8 mouse cellular contexts compared by ENCODE assay signal in genomic region chr7:45524841-45525621, GRCm38 (mm10). TPM values are rescaled to one million over a fixed set of nuclear protein-coding genes. Genes with fewer than 3 reads are reported as not detected.
A peak's percentile ranks its signal among the peaks of the same experiment; 100 is the strongest.
DNase-seq lines count a peak whose midpoint lies in the region; ATAC-seq and TF ChIP-seq lines count a peak whose summit lies in the region.

No protein-coding gene starts in this region.

- peak overlapping the region; percentile 62 for H3K4me3 ChIP-seq in thymus, adult 2 months (ENCODE audit: control insufficient read depth, insufficient read depth, low read length)
- H3K4me3 ChIP-seq in cortical plate, adult 2 months (ENCODE audit: insufficient read depth, low read length): peak overlapping the region; percentile 78
- peak overlapping the region; percentile 76 for H3K4me3 ChIP-seq in heart, postnatal 0 days (ENCODE audit: low read depth, low read length)
- H3K4me3 ChIP-seq in limb, embryonic 11.5 days (ENCODE audit: low read depth, low read length): peak overlapping the region; percentile 85
- H3K4me3 ChIP-seq in midbrain, embryonic 13.5 days (replicated peaks): peak overlapping the region; percentile 72

- no peak for TF ChIP-seq CTCF in thymus, adult 2 months (IDR thresholded peaks at IDR 0.05; ENCODE audit: borderline replicate concordance, control insufficient read depth, extremely low read depth, insufficient read depth, low read length, poor library complexity)
- no peak for TF ChIP-seq CTCF in cortical plate, adult 2 months (IDR thresholded peaks at IDR 0.05; ENCODE audit: extremely low read depth, insufficient read depth, low read length)
- no peak for TF ChIP-seq CTCF in heart, postnatal 0 days (IDR thresholded peaks at IDR 0.05; ENCODE audit: low read depth)

- peaks cover 25% of the 10 kb centered on the region for H3K4me1 ChIP-seq in thymus, adult 2 months (replicated peaks; ENCODE audit: control insufficient read depth, insufficient read depth, low read length)
- H3K4me1 ChIP-seq in cortical plate, adult 2 months (ENCODE audit: control insufficient read depth, insufficient read depth, low read length): peaks cover 7% of the 10 kb centered on the region; the same call in 1 of the 2 replicates
- peaks cover 36% of the 10 kb centered on the region for H3K4me1 ChIP-seq in heart, postnatal 0 days (ENCODE audit: control insufficient read depth, insufficient read depth)
- H3K4me1 ChIP-seq in limb, embryonic 11.5 days (ENCODE audit: control insufficient read depth, insufficient read depth, low read length): peaks cover 12% of the 10 kb centered on the region
- peaks cover 33% of the 10 kb centered on the region for H3K4me1 ChIP-seq in midbrain, embryonic 13.5 days (replicated peaks)

- no peaks in the 10 kb centered on the region for H3K9me3 ChIP-seq in heart, postnatal 0 days (replicated peaks; ENCODE audit: control insufficient read depth, low read length)
- H3K9me3 ChIP-seq in limb, embryonic 11.5 days (ENCODE audit: control insufficient read depth, low read length): no peaks in the 10 kb centered on the region
- no peaks in the 10 kb centered on the region for H3K9me3 ChIP-seq in midbrain, embryonic 13.5 days

- TF ChIP-seq POLR2A in thymus, adult 2 months (IDR thresholded peaks at IDR 0.05; ENCODE audit: control insufficient read depth, extremely low read depth, insufficient read depth, low read length, poor library complexity): no peak
- no peak for TF ChIP-seq POLR2A in cortical plate, adult 2 months (IDR thresholded peaks at IDR 0.05; ENCODE audit: extremely low read depth, insufficient read depth, low read length)

- DNase-seq in thymus, adult 2 months: no peak
- no peak for DNase-seq in thymus, postnatal 4 days
- DNase-seq in heart, postnatal 0 days (ENCODE audit: low spot score): peak; percentile 83
- DNase-seq in limb, embryonic 11.5 days (ENCODE audit: low spot score): no peak
- no peak for DNase-seq in frontal cortex, postnatal 36 days (ENCODE audit: low spot score in 2 of 2)
- no peak for DNase-seq in gastrocnemius, postnatal 4 days (ENCODE audit: low spot score in 2 of 2)

- no peak for TF ChIP-seq EP300 in heart, postnatal 0 days (IDR thresholded peaks at IDR 0.05; ENCODE audit: low read depth)

- no peaks in the 10 kb centered on the region for H3K27me3 ChIP-seq in thymus, adult 2 months (ENCODE audit: control insufficient read depth, insufficient read depth, low read length)
- H3K27me3 ChIP-seq in heart, postnatal 0 days (ENCODE audit: control insufficient read depth, insufficient read depth, low read length): no peaks in the 10 kb centered on the region
- no peaks in the 10 kb centered on the region for H3K27me3 ChIP-seq in limb, embryonic 11.5 days (ENCODE audit: control insufficient read depth, insufficient read depth, low read length)
- 0 out of 2 replicates have a peak, but pooled peaks cover 3% of the 10 kb centered on the region for H3K27me3 ChIP-seq in midbrain, embryonic 13.5 days

- peak overlapping the region; percentile 74 for H3K4me2 ChIP-seq in heart, postnatal 0 days (ENCODE audit: low read depth, low read length)
- peak overlapping the region; percentile 86 for H3K4me2 ChIP-seq in limb, embryonic 11.5 days (ENCODE audit: low read depth, severe bottlenecking)
- H3K4me2 ChIP-seq in midbrain, embryonic 13.5 days (replicated peaks): peak overlapping the region; percentile 92

- peak overlapping the region; percentile 85 for H3K9ac ChIP-seq in heart, postnatal 0 days (replicated peaks; ENCODE audit: low read depth, low read length)
- H3K9ac ChIP-seq in limb, embryonic 11.5 days (ENCODE audit: low read length): peak overlapping the region; percentile 88
- H3K9ac ChIP-seq in midbrain, embryonic 13.5 days (replicated peaks): peak overlapping the region; percentile 86

- H3K27ac ChIP-seq in thymus, adult 2 months (ENCODE audit: control insufficient read depth, insufficient read depth, low read length): peak overlapping the region; percentile 13; the same call in 1 of the 2 replicates
- peak overlapping the region; percentile 92; the same call in 1 of the 2 replicates for H3K27ac ChIP-seq in cortical plate, adult 2 months (ENCODE audit: insufficient read depth, low read length)
- peak overlapping the region; percentile 97 for H3K27ac ChIP-seq in heart, postnatal 0 days (ENCODE audit: low read depth)
- H3K27ac ChIP-seq in limb, embryonic 11.5 days (replicated peaks; ENCODE audit: low read depth, low read length): no peak overlapping the region; the same call in 1 of the 2 replicates
- H3K27ac ChIP-seq in midbrain, embryonic 13.5 days: peak overlapping the region; percentile 74; the same call in 1 of the 2 replicates

- peak; percentile 24 for ATAC-seq in heart, postnatal 0 days (ENCODE audit: insufficient read depth, low read depth)
- ATAC-seq in limb, embryonic 11.5 days (ENCODE audit: insufficient number of reproducible peaks, low FRiP score, low TSS enrichment, low read depth): no peak
- ATAC-seq in midbrain, embryonic 13.5 days: no peak

- H3K36me3 ChIP-seq in thymus, adult 2 months (ENCODE audit: control insufficient read depth, insufficient read depth, low read length): no peaks in the 10 kb centered on the region
- peaks cover 12% of the 10 kb centered on the region; the same call in 1 of the 2 replicates for H3K36me3 ChIP-seq in heart, postnatal 0 days (replicated peaks; ENCODE audit: control insufficient read depth, insufficient read depth, low read length)
- H3K36me3 ChIP-seq in limb, embryonic 11.5 days (ENCODE audit: control insufficient read depth, insufficient read depth, low read length): 0 out of 2 replicates have a peak, but pooled peaks cover 3% of the 10 kb centered on the region
- H3K36me3 ChIP-seq in midbrain, embryonic 13.5 days: no peaks in the 10 kb centered on the region

- 43% methylated on average over 12 of the region's 12 CpGs for WGBS in thymus, adult 2 months
- WGBS in heart, postnatal 0 days: 4% methylated on average over 12 of the region's 12 CpGs
- 28% methylated on average over 12 of the region's 12 CpGs for WGBS in limb, embryonic 11.5 days
- WGBS in midbrain, embryonic 13.5 days: 25% methylated on average over 12 of the region's 12 CpGs

RNA-seq across cellular contexts. Expression of gene Ppp1r15a, which starts 1.0 kb away (rescaled TPM):
- polyA plus RNA-seq in thymus, adult 2 months (2012; rRNA removed): 27.6 and 35.3 TPM in 2 replicates
- polyA plus RNA-seq in cortical plate, adult 2 months (2012; rRNA removed): 19.4 and 20.0 TPM in 2 replicates
- 10.6 and 28.8 TPM in 2 replicates for total RNA-seq in heart, postnatal 0 days (2014; rRNA removed; ENCODE audit: low replicate concordance)
- 19.2 and 22.8 TPM in 2 replicates for polyA plus RNA-seq in heart, postnatal 0 days (2015; fragmentation: Nextera tagmentation; extraction: Ambion mirVana)
- polyA plus RNA-seq in limb, embryonic 11.5 days (2014; fragmentation: Nextera tagmentation; extraction: Ambion mirVana): 19.5 and 21.9 TPM in 2 replicates
- polyA plus RNA-seq in midbrain, embryonic 13.5 days (2015; fragmentation: Nextera tagmentation; extraction: Ambion mirVana): 11.7 and 11.9 TPM in 2 replicates
- 10 to 100 TPM; 22.7 to 23.5 TPM for total RNA-seq in gastrocnemius, postnatal 4 days (2021)

RNA-seq across cellular contexts. Expression of gene Plekha4, which starts 1.1 kb away (rescaled TPM):
- polyA plus RNA-seq in thymus, adult 2 months (2012; rRNA removed): 9.7 and 12.3 TPM in 2 replicates
- 5.1 and 6.3 TPM in 2 replicates for polyA plus RNA-seq in cortical plate, adult 2 months (2012; rRNA removed)
- 1.3 and 3.4 TPM in 2 replicates for total RNA-seq in heart, postnatal 0 days (2014; rRNA removed; ENCODE audit: low replicate concordance)
- polyA plus RNA-seq in heart, postnatal 0 days (2015; fragmentation: Nextera tagmentation; extraction: Ambion mirVana): 0.78 and 1.2 TPM in 2 replicates
- 0.52 and 0.64 TPM in 2 replicates for polyA plus RNA-seq in limb, embryonic 11.5 days (2014; fragmentation: Nextera tagmentation; extraction: Ambion mirVana)
- 0.23 and 0.46 TPM in 2 replicates for polyA plus RNA-seq in midbrain, embryonic 13.5 days (2015; fragmentation: Nextera tagmentation; extraction: Ambion mirVana)
- 10 to 100 TPM; 17.1 to 20.3 TPM for total RNA-seq in gastrocnemius, postnatal 4 days (2021)

RNA-seq across cellular contexts. Expression of gene Nucb1, which starts 14.8 kb away (rescaled TPM):
- polyA plus RNA-seq in thymus, adult 2 months (2012; rRNA removed): 204 and 216 TPM in 2 replicates
- 88.2 and 99.6 TPM in 2 replicates for polyA plus RNA-seq in cortical plate, adult 2 months (2012; rRNA removed)
- total RNA-seq in heart, postnatal 0 days (2014; rRNA removed; ENCODE audit: low replicate concordance): 78.4 and 107 TPM in 2 replicates
- polyA plus RNA-seq in heart, postnatal 0 days (2015; fragmentation: Nextera tagmentation; extraction: Ambion mirVana): 108 and 110 TPM in 2 replicates
- 116 and 122 TPM in 2 replicates for polyA plus RNA-seq in limb, embryonic 11.5 days (2014; fragmentation: Nextera tagmentation; extraction: Ambion mirVana)
- polyA plus RNA-seq in midbrain, embryonic 13.5 days (2015; fragmentation: Nextera tagmentation; extraction: Ambion mirVana): 86.7 and 101 TPM in 2 replicates
- 100 to 1,000 TPM; 182 to 199 TPM for total RNA-seq in gastrocnemius, postnatal 4 days (2021)

RNA-seq across cellular contexts. Expression of gene Hsd17b14, which starts 29.7 kb away (rescaled TPM):
- 2.2 and 2.6 TPM in 2 replicates for polyA plus RNA-seq in thymus, adult 2 months (2012; rRNA removed)
- polyA plus RNA-seq in cortical plate, adult 2 months (2012; rRNA removed): 0.45 and 0.54 TPM in 2 replicates
- total RNA-seq in heart, postnatal 0 days (2014; rRNA removed; ENCODE audit: low replicate concordance): not detected in 2 replicates
- polyA plus RNA-seq in heart, postnatal 0 days (2015; fragmentation: Nextera tagmentation; extraction: Ambion mirVana): 0.11 and 0.34 TPM in 2 replicates
- 0.58 and 1.0 TPM in 2 replicates for polyA plus RNA-seq in limb, embryonic 11.5 days (2014; fragmentation: Nextera tagmentation; extraction: Ambion mirVana)
- 0.13 and 0.21 TPM in 2 replicates for polyA plus RNA-seq in midbrain, embryonic 13.5 days (2015; fragmentation: Nextera tagmentation; extraction: Ambion mirVana)
- under 1 TPM; 0.61 to 0.80 TPM for total RNA-seq in gastrocnemius, postnatal 4 days (2021)

RNA-seq across cellular contexts. Expression of gene Dhdh, which starts 36.4 kb away (rescaled TPM):
- polyA plus RNA-seq in thymus, adult 2 months (2012; rRNA removed): 2.3 and 2.4 TPM in 2 replicates
- 5.9 and 6.5 TPM in 2 replicates for polyA plus RNA-seq in cortical plate, adult 2 months (2012; rRNA removed)
- total RNA-seq in heart, postnatal 0 days (2014; rRNA removed; ENCODE audit: low replicate concordance): 3.4 and 5.6 TPM in 2 replicates
- 5.1 and 5.3 TPM in 2 replicates for polyA plus RNA-seq in heart, postnatal 0 days (2015; fragmentation: Nextera tagmentation; extraction: Ambion mirVana)
- polyA plus RNA-seq in limb, embryonic 11.5 days (2014; fragmentation: Nextera tagmentation; extraction: Ambion mirVana): 3.3 and 4.3 TPM in 2 replicates
- 3.3 and 3.6 TPM in 2 replicates for polyA plus RNA-seq in midbrain, embryonic 13.5 days (2015; fragmentation: Nextera tagmentation; extraction: Ambion mirVana)
- total RNA-seq in gastrocnemius, postnatal 4 days (2021): 1 to 10 TPM; 8.3 TPM
